In genomic region chr1:167466765-167467426, GRCm38 (mm10) we compare ENCODE assay signal across 11 mouse cellular contexts. TPM values are rescaled to one million over a fixed set of nuclear protein-coding genes. Genes with fewer than 3 reads are reported as not detected.
DNase-seq lines count a peak whose midpoint lies in the region; ATAC-seq and TF ChIP-seq lines count a peak whose summit lies in the region.
"Had no signal": no experiment of that assay in that cellular context is flagged by ENCODE, and none has a peak within 500 bp of the region (broad histone marks: within the 10 kb centered on the region; RNA-seq: fewer than 3 reads in every experiment).

TSS of gene Lrrc52 (minus strand) at chr1:167466780.

- 21% methylated on average over 9 of the region's 9 CpGs for WGBS in heart, embryonic 11.5 days (ENCODE audit: insufficient replicate concordance)
- 16% methylated on average over 9 of the region's 9 CpGs for WGBS in heart, postnatal 0 days

- no peak for TF ChIP-seq CTCF in heart, postnatal 0 days (IDR thresholded peaks at IDR 0.05; ENCODE audit: low read depth)

- H3K27ac ChIP-seq in heart, embryonic 11.5 days (ENCODE audit: low read depth, low read length) = no peak within 1 kb of the TSS
- peak within 1 kb of the TSS; percentile 67 for H3K27ac ChIP-seq in heart, postnatal 0 days (ENCODE audit: low read depth)
- H3K27ac ChIP-seq: limb, embryonic 12.5 days had no signal

- no peak; the same call in 1 of the 2 replicates for TF ChIP-seq EP300 in heart, postnatal 0 days (IDR thresholded peaks at IDR 0.05; ENCODE audit: low read depth)

- ATAC-seq in heart, embryonic 11.5 days (replicated peaks; ENCODE audit: insufficient number of reproducible peaks, low FRiP score, low TSS enrichment) = no peak
- peak; percentile 96 for ATAC-seq in heart, postnatal 0 days (ENCODE audit: insufficient read depth, low read depth)
- ATAC-seq in megakaryocyte, adult 5-6 weeks (ENCODE audit: poor library complexity, severe bottlenecking) = no peak

- H3K36me3 ChIP-seq in heart, embryonic 11.5 days (ENCODE audit: control insufficient read depth, insufficient read depth, low read length) = no peaks in the 10 kb centered on the region
- no peaks in the 10 kb centered on the region for H3K36me3 ChIP-seq in heart, postnatal 0 days (replicated peaks; ENCODE audit: control insufficient read depth, insufficient read depth, low read length)
- H3K36me3 ChIP-seq: limb, embryonic 12.5 days had no signal

- H3K4me1 ChIP-seq in heart, embryonic 11.5 days (ENCODE audit: control insufficient read depth, insufficient read depth, low read length) = peaks cover 4% of the 10 kb centered on the region; the same call in 1 of the 2 replicates
- peaks cover 5% of the 10 kb centered on the region; the same call in 1 of the 2 replicates for H3K4me1 ChIP-seq in heart, postnatal 0 days (ENCODE audit: control insufficient read depth, insufficient read depth)
- H3K4me1 ChIP-seq: limb, embryonic 12.5 days had no signal

- DNase-seq in heart, adult 18-20 months = peak; percentile 88 to 91
- peak; percentile 21 for DNase-seq in ZHBTc4 (ENCODE audit: low read depth, low spot score)
- DNase-seq in cerebellum, postnatal 10 days = peak; percentile 89 to 94
- DNase-seq in heart, postnatal 0 days (ENCODE audit: low spot score) = peak; percentile 91
- peak; percentile 28 to 50 for DNase-seq in lung, adult 18-20 months
- DNase-seq in spleen, adult 12 weeks (ENCODE audit: low spot score) = no peak

- H3K4me2 ChIP-seq in heart, embryonic 11.5 days = no peak within 1 kb of the TSS
- no peak within 1 kb of the TSS for H3K4me2 ChIP-seq in heart, postnatal 0 days (ENCODE audit: low read depth, low read length)
- H3K4me2 ChIP-seq: limb, embryonic 12.5 days had no signal

- H3K9ac ChIP-seq in heart, embryonic 11.5 days (ENCODE audit: low read depth, low read length) = no peak within 1 kb of the TSS
- H3K9ac ChIP-seq in heart, postnatal 0 days (replicated peaks; ENCODE audit: low read depth, low read length) = no peak within 1 kb of the TSS
- H3K9ac ChIP-seq: limb, embryonic 12.5 days had no signal

- H3K4me3 ChIP-seq in heart, embryonic 11.5 days (ENCODE audit: low read depth, low read length) = no peak within 1 kb of the TSS
- no peak within 1 kb of the TSS for H3K4me3 ChIP-seq in heart, postnatal 0 days (ENCODE audit: low read depth, low read length)
- H3K4me3 ChIP-seq: limb, embryonic 12.5 days had no signal

- H3K9me3 ChIP-seq in heart, embryonic 11.5 days (replicated peaks; ENCODE audit: control insufficient read depth, low read length) = no peaks in the 10 kb centered on the region
- no peaks in the 10 kb centered on the region for H3K9me3 ChIP-seq in heart, postnatal 0 days (replicated peaks; ENCODE audit: control insufficient read depth, low read length)
- H3K9me3 ChIP-seq: limb, embryonic 12.5 days had no signal

- no peaks in the 10 kb centered on the region; the same call in 1 of the 2 replicates for H3K27me3 ChIP-seq in heart, embryonic 11.5 days (ENCODE audit: control insufficient read depth, insufficient read depth, low read length)
- H3K27me3 ChIP-seq in heart, postnatal 0 days (ENCODE audit: control insufficient read depth, insufficient read depth, low read length) = no peaks in the 10 kb centered on the region

RNA-seq across cellular contexts. Expression of gene Lrrc52, which starts in this region (rescaled TPM):
- total RNA-seq in heart, adult 18-20 months (2021) = 1 to 10 TPM; 2.6 to 3.2 TPM
- polyA plus RNA-seq in heart, embryonic 11.5 days (2014; fragmentation: Nextera tagmentation; extraction: Ambion mirVana) = not detected in 2 replicates
- total RNA-seq in heart, postnatal 0 days (2014; rRNA removed; ENCODE audit: low replicate concordance) = 0.27 and 2.4 TPM in 2 replicates
- polyA plus RNA-seq in heart, postnatal 0 days (2015; fragmentation: Nextera tagmentation; extraction: Ambion mirVana) = 0.21 and 0.46 TPM in 2 replicates
- not detected in 2 replicates for total RNA-seq in megakaryocyte, adult 5-6 weeks (2015)
- total RNA-seq in megakaryocyte, adult 5-6 weeks (2017) = not detected in 2 replicates
- polyA plus RNA-seq: embryonic facial prominence, embryonic 11.5 days; limb, embryonic 12.5 days; small intestine, adult 2 months had no signal
